Mouse (Mus musculus): Measurements from ENCODE around the gene Ano9.

The Ano9 gene

GRCm38 (mm10) chr7:141117636-141118035 lies at the start of gene Ano9:
TSS of gene Ano9 (minus strand) at chr7:141117806.
- no peak for DNase-seq (ENCODE audit: low spot score)

- no peak for DNase-seq (ENCODE audit: low spot score)
Observed at GRCm38 (mm10) chr7:141164850-141165249, 47.2 kb upstream of the Ano9 start.

GRCm38 (mm10) chr7:141164397-141164796 lies 46.8 kb upstream of the Ano9 start:
- no peak for DNase-seq (ENCODE audit: low spot score)

GRCm38 (mm10) chr7:141155362-141155761 lies 37.8 kb upstream of the Ano9 start:
- DNase-seq (ENCODE audit: low spot score) = no peak

- no peak for DNase-seq (ENCODE audit: low spot score)
Observed at GRCm38 (mm10) chr7:141148639-141149038, 31.0 kb upstream of the Ano9 start.

GRCm38 (mm10) chr7:141147044-141147443 lies 29.4 kb upstream of the Ano9 start:
- DNase-seq (ENCODE audit: low spot score) = no peak

GRCm38 (mm10) chr7:141146043-141146595 lies 28.5 kb upstream of the Ano9 start:
- DNase-seq (ENCODE audit: low spot score) = no peak

GRCm38 (mm10) chr7:141145403-141145802 lies 27.8 kb upstream of the Ano9 start:
- no peak for DNase-seq (ENCODE audit: low spot score)

- no peak for DNase-seq (ENCODE audit: low spot score)
Observed at GRCm38 (mm10) chr7:141144650-141145049, 27.0 kb upstream of the Ano9 start.

GRCm38 (mm10) chr7:141143861-141144260 lies 26.3 kb upstream of the Ano9 start:
- no peak for DNase-seq (ENCODE audit: low spot score)

- no peak for DNase-seq (ENCODE audit: low spot score)
Observed at GRCm38 (mm10) chr7:141143112-141143511, 25.5 kb upstream of the Ano9 start.

- no peak for DNase-seq (ENCODE audit: low spot score)
Observed at GRCm38 (mm10) chr7:141141326-141141725, 23.7 kb upstream of the Ano9 start.

GRCm38 (mm10) chr7:141131904-141132755 lies 14.5 kb upstream of the Ano9 start:
- DNase-seq (ENCODE audit: low spot score) = no peak

- DNase-seq (ENCODE audit: low spot score) = peak; percentile 65
Observed at GRCm38 (mm10) chr7:141131024-141131820, 13.6 kb upstream of the Ano9 start.

GRCm38 (mm10) chr7:141123517-141123856 lies 5.9 kb upstream of the Ano9 start:
- DNase-seq (ENCODE audit: low spot score) = no peak

GRCm38 (mm10) chr7:141122689-141123516 lies 5.3 kb upstream of the Ano9 start:
- DNase-seq (ENCODE audit: low spot score) = peak; percentile 74

- no peak for DNase-seq (ENCODE audit: low spot score)
Observed at GRCm38 (mm10) chr7:141122245-141122644, 4.6 kb upstream of the Ano9 start, which contains the start of gene Ptdss2. TSS of gene Ptdss2 (plus strand) at chr7:141122382.

- DNase-seq (ENCODE audit: low spot score) = no peak
Observed at GRCm38 (mm10) chr7:141121051-141121531, 3.5 kb upstream of the Ano9 start.

GRCm38 (mm10) chr7:141120605-141121004 lies 3.0 kb upstream of the Ano9 start:
- no peak for DNase-seq (ENCODE audit: low spot score)

- no peak for DNase-seq (ENCODE audit: low spot score)
Observed at GRCm38 (mm10) chr7:141119487-141119886, 1.9 kb upstream of the Ano9 start.

GRCm38 (mm10) chr7:141115874-141116273 lies 1.7 kb downstream of the Ano9 start:
- no peak for DNase-seq (ENCODE audit: low spot score)

- DNase-seq (ENCODE audit: low spot score) = no peak
Observed at GRCm38 (mm10) chr7:141103161-141103560, 14.4 kb downstream of the Ano9 start.

All from ovary, postnatal 10 days (tissue).